Mouse (Mus musculus): ENCODE results near the gene Jpt1.

DNA sequence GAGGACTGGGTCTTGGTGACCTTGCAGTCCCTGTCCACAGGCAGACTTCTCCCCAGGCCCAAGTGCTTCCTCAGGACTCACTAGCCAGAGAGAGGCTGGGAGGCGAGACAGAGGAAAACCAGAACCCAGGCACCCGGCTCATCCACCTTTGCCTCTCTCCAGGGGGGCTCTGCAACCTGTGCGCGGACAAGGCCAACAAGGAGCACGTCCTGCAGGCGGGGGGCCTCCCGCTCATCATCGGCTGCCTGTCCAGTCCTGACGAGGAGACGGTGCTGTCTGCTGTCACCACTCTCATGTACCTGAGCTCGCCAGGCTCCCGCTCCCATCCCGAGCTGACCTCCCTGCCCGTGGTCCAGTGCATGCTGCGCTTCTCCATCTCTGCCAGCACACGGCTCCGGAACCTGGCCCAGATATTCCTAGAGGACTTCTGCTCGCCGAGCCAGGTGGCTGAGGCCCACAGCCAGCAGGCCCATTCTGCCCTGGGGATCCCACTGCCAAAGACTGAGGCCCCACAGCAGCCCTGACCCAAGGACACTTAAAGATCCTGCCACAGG lies 25.6 kb downstream of the Jpt1 start:
- TF ChIP-seq TCF12 (IDR thresholded peaks at IDR 0.05; ENCODE audit: low read depth, low read length) = no peak
- TF ChIP-seq POLR2A (IDR thresholded peaks at IDR 0.05; ENCODE audit: low read depth, low read length) = no peak
- TF ChIP-seq CHD1 (IDR thresholded peaks at IDR 0.05; ENCODE audit: low read depth, low read length) = no peak
- TF ChIP-seq UBTF (IDR thresholded peaks at IDR 0.05; ENCODE audit: low read depth, low read length) = no peak
- TF ChIP-seq CTCF (conservative IDR thresholded peaks at IDR 0.05 in 1 of 2, IDR thresholded peaks at IDR 0.05 in 1 of 2; ENCODE audit: low read depth in 2 of 2, low read length in 2 of 2) = no peak
- TF ChIP-seq USF1 (IDR thresholded peaks at IDR 0.05; ENCODE audit: low read depth, low read length) = no peak
- TF ChIP-seq ZKSCAN1 (IDR thresholded peaks at IDR 0.05; ENCODE audit: borderline replicate concordance, low read depth, low read length) = no peak
- TF ChIP-seq MEF2A (IDR thresholded peaks at IDR 0.05; ENCODE audit: borderline replicate concordance, low read depth, low read length) = no peak
- no peak for TF ChIP-seq KAT2A (IDR thresholded peaks at IDR 0.05; ENCODE audit: insufficient replicate concordance, low read length)
- no peak for TF ChIP-seq ETS1 (conservative IDR thresholded peaks at IDR 0.05; ENCODE audit: low read depth, low read length)
- no peak for TF ChIP-seq MAX (IDR thresholded peaks at IDR 0.05; ENCODE audit: low read length)
